Mouse (Mus musculus): ENCODE measurements around the gene Sfxn1.

Gene Sfxn1

DNA sequence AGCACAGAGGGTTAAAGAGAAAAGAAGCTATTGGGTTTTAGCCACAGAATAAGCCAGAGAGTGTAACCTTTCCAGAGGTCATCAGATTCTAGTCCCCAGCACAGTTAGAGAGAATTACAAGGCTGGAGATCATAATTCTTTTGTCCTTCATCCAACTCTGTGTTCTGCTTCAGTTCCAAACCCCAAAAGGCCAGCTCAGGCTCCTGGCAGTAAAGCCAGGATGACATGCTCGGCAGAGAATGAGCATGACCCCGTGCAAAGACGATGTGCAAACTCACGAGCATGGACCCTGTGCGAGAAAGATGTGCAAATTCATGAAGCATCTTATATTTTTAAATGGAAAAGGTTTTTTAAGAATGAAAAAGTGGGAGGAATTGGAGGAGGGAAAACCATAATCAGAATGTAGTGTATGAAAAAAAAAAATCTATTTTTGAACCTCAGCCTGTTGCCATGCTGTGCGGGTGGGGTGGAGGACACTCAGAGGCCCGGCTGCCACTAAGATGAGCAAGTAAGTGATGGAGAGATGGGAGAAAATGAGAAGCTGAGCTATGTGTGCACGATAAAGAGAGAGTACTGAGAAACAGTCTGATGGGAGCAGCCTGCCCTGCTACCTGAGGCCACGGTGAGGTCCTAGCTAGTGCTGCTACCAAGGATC, 66.2 kb downstream of the Sfxn1 start:
- DNase-seq (ENCODE audit: low spot score), result no peak

DNA sequence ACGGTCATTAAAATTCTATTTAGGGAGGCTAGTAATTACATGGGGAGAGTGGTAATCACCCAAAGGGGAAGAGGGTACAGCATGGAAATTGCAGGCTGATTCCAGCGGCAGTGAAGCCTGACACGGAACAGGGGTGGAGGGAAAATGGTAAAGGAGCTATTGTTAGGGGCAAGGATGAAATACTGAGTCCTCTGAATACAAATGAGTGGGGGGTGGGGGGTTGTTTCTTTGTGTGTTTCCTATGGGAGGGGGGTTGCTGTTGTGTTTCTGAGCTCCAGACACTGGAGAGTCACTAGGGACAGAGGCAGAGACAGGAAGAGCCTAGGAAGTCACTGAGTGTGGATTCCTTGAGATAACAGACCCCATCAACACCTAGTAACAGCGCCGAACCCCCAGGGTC, 72.1 kb downstream of the Sfxn1 start:
- no peak for DNase-seq (ENCODE audit: low spot score)

DNA sequence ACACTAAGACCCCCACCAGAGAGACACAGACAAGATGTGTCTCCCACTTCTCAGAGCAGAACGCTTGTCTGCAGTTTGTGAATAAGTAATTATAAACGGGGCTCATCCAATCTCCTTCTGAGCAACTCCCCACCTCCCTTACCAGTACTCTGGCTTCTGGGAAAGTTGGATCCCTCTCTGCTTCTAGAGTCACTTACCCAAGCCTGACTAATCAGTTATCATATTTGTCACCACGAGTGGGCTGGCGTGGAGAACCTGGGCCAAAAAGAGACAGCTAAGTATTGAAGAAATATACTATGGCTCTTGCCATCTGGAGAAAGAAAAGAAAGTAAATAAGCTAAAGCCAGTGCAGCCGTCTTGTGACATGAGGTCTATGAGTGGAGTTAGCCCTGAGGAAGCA, 73.0 kb downstream of the Sfxn1 start:
- no peak for DNase-seq (ENCODE audit: low spot score)

DNA sequence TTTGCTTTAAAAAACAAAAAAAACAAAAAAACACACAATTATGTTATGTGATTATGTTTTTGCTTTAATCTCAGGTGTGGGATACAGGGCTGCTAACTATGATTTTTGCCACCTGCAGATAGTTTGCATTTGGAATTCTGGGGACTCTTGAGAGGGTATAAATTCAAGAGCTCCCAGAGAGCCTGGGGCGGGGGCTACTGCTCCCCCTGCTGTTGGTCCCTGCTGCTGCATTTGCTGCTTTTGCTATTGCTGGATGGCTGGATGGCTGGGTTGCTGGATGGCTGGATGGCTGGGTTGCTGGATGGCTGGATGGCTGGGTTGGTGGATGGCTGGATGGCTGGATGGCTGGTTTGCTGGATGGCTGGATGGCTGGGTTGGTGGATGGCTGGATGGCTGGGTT, 75.7 kb downstream of the Sfxn1 start:
- DNase-seq (ENCODE audit: low spot score), result no peak

DNA sequence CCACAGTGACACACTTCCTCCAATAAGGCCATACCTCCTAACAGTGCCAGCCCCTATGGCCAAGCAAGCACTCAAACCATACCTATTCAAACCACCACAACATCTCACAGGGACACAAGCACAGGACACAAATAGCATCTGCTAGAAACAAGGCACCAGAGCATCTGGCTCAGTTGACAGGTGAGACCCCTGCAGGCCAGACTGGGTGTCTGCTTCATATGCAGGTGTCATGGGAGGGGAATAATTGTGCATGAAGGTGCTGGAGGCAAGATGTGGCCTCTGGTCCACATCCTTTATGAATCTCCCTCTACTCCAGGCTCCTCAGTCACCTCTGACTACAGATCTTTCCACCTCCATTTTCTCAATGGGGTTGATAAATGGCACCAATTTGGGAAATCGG, 80.8 kb downstream of the Sfxn1 start:
- no peak for DNase-seq (ENCODE audit: low spot score)

DNA sequence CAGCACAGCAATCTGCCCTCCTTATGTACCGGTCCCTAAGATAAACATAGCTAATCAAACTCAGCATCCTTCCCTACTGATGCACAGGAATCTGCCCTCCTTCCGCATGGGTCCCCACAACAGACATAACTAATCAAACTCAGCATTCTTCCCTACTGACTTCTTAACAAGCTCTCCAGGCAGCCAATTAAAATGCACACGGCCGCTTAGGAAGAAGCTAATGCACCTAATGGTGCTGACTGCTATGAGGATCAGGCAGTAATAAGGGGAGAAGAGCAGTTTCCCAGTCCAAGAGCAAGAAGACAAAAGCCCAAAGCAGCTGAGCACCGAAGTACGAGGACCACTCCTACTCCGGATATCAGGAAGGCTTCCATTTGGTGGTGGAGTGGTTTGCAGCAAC, 81.2 kb downstream of the Sfxn1 start:
- no peak for DNase-seq (ENCODE audit: low spot score)

DNA sequence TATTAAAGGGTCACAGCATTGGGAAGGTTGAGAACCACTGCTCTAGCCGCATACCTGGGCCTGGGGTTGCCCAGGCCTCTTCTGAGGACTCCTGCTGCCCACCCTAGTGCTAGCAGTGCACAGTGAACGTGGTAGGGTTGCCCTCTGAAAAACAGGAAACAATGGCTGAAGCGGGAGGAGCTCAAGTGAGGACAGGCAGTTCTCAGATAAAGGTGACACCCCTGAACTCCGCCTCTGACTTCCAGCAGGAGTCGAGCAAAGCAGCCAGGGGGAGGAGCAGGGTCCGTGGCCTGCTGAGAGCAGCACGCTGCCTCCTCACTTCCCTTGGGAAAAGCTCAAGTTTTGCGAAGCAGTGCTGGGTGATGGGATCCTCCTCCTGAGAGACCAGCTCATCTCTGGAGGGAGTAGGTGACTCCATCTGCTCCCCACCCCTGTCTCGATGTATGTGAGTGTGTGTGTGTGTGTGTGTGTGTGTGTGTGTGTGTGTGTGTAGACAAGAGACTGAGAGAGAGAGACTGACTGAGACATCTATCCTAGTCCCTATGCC, 82.1 kb downstream of the Sfxn1 start:
- no peak for DNase-seq (ENCODE audit: low spot score)

DNA sequence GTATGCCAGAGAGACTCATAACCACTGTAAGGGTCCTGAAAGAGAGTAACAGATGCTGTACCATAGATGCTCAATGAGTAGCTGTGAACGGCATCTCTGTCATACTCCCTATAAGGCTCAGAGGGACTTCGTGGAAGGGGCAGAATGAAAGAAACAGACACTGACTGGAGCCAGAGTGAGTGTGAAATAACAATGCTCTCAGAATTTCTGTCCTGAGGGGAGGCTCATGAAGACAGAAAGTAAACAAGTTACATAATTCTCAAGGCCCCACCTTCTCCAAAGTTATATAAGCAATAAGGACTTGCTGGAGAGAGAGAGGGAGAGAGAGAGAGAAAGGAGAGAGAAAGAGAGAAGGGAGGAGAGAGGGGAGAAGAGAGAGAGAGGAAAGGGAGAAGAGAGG, 84.2 kb downstream of the Sfxn1 start:
- no peak for DNase-seq (ENCODE audit: low spot score)

Data from T-cell, adult 2 months (primary cell).